In genomic region chr2:35109141-35109923, GRCm38 (mm10) we compare ENCODE assay signal across 8 mouse cellular contexts. TPM values are rescaled to one million over a fixed set of nuclear protein-coding genes. Genes with fewer than 3 reads are reported as not detected.
A peak's percentile ranks its signal among the peaks of the same experiment; 100 is the strongest.
DNase-seq lines count a peak whose midpoint lies in the region; ATAC-seq and TF ChIP-seq lines count a peak whose summit lies in the region.

Cntrl (plus strand) TSS chr2:35109492.

- H3K9ac ChIP-seq in hindbrain, postnatal 0 days (replicated peaks; ENCODE audit: low read length) = peak within 1 kb of the TSS; percentile 72

- peaks cover 3% of the 10 kb centered on the region; the same call in 1 of the 2 replicates for H3K4me1 ChIP-seq in hindbrain, postnatal 0 days (ENCODE audit: insufficient read depth, low read length)
- peaks cover 49% of the 10 kb centered on the region for H3K4me1 ChIP-seq in megakaryocyte, embryonic 14.5 days

- no peak for TF ChIP-seq CTCF in gastrocnemius, adult 2 months (IDR thresholded peaks at IDR 0.05)
- no peak; the same call in 1 of the 2 replicates for TF ChIP-seq CTCF in hindbrain, postnatal 0 days (IDR thresholded peaks at IDR 0.05; ENCODE audit: low read depth)

- under 1% methylated on average over 62 of the region's 62 CpGs for WGBS in hindbrain, postnatal 0 days

- H3K4me3 ChIP-seq in gastrocnemius, adult 2 months = peak within 1 kb of the TSS; percentile 93
- H3K4me3 ChIP-seq in hindbrain, postnatal 0 days (ENCODE audit: low read length) = peak within 1 kb of the TSS; percentile 79
- peak within 1 kb of the TSS; percentile 98 for H3K4me3 ChIP-seq in megakaryocyte, embryonic 14.5 days (replicated peaks)

- peak within 1 kb of the TSS; percentile 55 for H3K4me2 ChIP-seq in hindbrain, postnatal 0 days (ENCODE audit: low read depth, low read length)

- DNase-seq in WW6 (ENCODE audit: low read depth, low spot score) = peak; percentile 69
- peak; percentile 75 to 95 for DNase-seq in cerebellum, postnatal 4 days (ENCODE audit: low spot score in 2 of 2)
- DNase-seq in gastrocnemius, adult 2 months = peak; percentile 96
- DNase-seq in hindbrain, postnatal 0 days (ENCODE audit: low spot score) = peak; percentile 95
- DNase-seq in left cerebral cortex, adult 8-10 months (ENCODE audit: low spot score in 2 of 2) = peak; percentile 91 to 92
- peak; percentile 95 for DNase-seq in right cerebral cortex, postnatal 10 days (ENCODE audit: low spot score in 2 of 2)
- DNase-seq in urinary bladder, postnatal 25 days (ENCODE audit: low spot score) = peak; percentile 94

- H3K27me3 ChIP-seq in hindbrain, postnatal 0 days (ENCODE audit: insufficient read depth, low read length) = no peaks in the 10 kb centered on the region
- H3K27me3 ChIP-seq in megakaryocyte, embryonic 14.5 days (replicated peaks) = no peaks in the 10 kb centered on the region

- no peaks in the 10 kb centered on the region for H3K9me3 ChIP-seq in hindbrain, postnatal 0 days (ENCODE audit: low read length)
- no peaks in the 10 kb centered on the region for H3K9me3 ChIP-seq in megakaryocyte, embryonic 14.5 days

- H3K27ac ChIP-seq in gastrocnemius, adult 2 months = peak within 1 kb of the TSS; percentile 98
- H3K27ac ChIP-seq in hindbrain, postnatal 0 days = peak within 1 kb of the TSS; percentile 89

- no peaks in the 10 kb centered on the region for H3K36me3 ChIP-seq in hindbrain, postnatal 0 days (ENCODE audit: insufficient read depth, low read length)
- peaks cover 21% of the 10 kb centered on the region for H3K36me3 ChIP-seq in megakaryocyte, embryonic 14.5 days (replicated peaks; ENCODE audit: low read length)

- peak; percentile 97 for ATAC-seq in hindbrain, postnatal 0 days

- intact Hi-C loops in gastrocnemius, adult 2 months (cut with DNase I) = loop anchor here (2.0 kb wide), 1 partner anchor 61 kb away; no protein-coding TSS in a partner anchor

RNA-seq across cellular contexts. Expression of gene Cntrl, which starts in this region (rescaled TPM):
- total RNA-seq in gastrocnemius, adult 2 months (2021) = 1 to 10 TPM; 8.0 to 8.4 TPM
- total RNA-seq in hindbrain, postnatal 0 days (2014; rRNA removed) = 6.5 and 10.5 TPM in 2 replicates
- polyA plus RNA-seq in hindbrain, postnatal 0 days (2015; fragmentation: Nextera tagmentation; extraction: Ambion mirVana) = 9.0 and 10.7 TPM in 2 replicates
- 10 to 100 TPM in 3 of 4 experiments, 1 to 10 TPM in 1; 8.6 to 11.0 (median 10.8) TPM for total RNA-seq in left cerebral cortex, adult 8-10 months (2022)
- 4.0 and 4.8 TPM in 2 replicates for polyA plus RNA-seq in megakaryocyte, embryonic 14.5 days (2012; ENCODE audit: insufficient read depth, low replicate concordance)

Comparison
In these comparisons a context has a peak if more than half of its experiments do, and no peak if none do; other contexts are left out.
1. Peak in every context shown above with its lines: DNase-seq, ATAC-seq, H3K4me3 ChIP-seq and H3K27ac ChIP-seq.